Mouse (Mus musculus) midbrain, embryonic 15.5 days (tissue): Measurements from ENCODE around the gene Lmcd1. TPM values are rescaled to one million over a fixed set of nuclear protein-coding genes. Genes with fewer than 3 reads are reported as not detected.

Experiments
- ATAC-seq: fragments of 200-750 bp; cut with Nextera tagmentation; replicated peaks from 2 replicates; pipeline ENCODE4 v1.8.0; 2017; ENCODE audit warnings: moderate TSS enrichment
- H3K27ac ChIP-seq: fragments of 300-500 bp; sonication (generic); 2 replicates; pipeline ENCODE4 v1.5.1; 2015; ENCODE audit warnings: mild to moderate bottlenecking, inconsistent platforms
- H3K27me3 ChIP-seq: fragments of 300-500 bp; sonication (generic); replicated peaks from 2 replicates; pipeline ENCODE4 v1.6.1; 2015; ENCODE audit warnings: inconsistent platforms
- H3K36me3 ChIP-seq: fragments of 300-500 bp; sonication (generic); replicated peaks from 2 replicates; pipeline ENCODE4 v1.6.1; 2015; ENCODE audit warnings: inconsistent platforms
- H3K4me1 ChIP-seq: fragments of 300-500 bp; sonication (generic); 2 replicates; pipeline ENCODE4 v1.6.1; 2015; ENCODE audit warnings: inconsistent platforms
- H3K4me2 ChIP-seq: fragments of 300-500 bp; sonication (generic); 2 replicates; pipeline ENCODE4 v1.6.1; 2015; ENCODE audit warnings: inconsistent platforms, mild to moderate bottlenecking, moderate library complexity
- H3K4me3 ChIP-seq: fragments of 300-500 bp; sonication (generic); 2 replicates; pipeline ENCODE4 v1.5.1; 2015; ENCODE audit warnings: mild to moderate bottlenecking, inconsistent platforms
- H3K9ac ChIP-seq: fragments of 300-500 bp; sonication (generic); 2 replicates; pipeline ENCODE4 v1.6.1; 2015; ENCODE audit warnings: mild to moderate bottlenecking, inconsistent platforms
- H3K9me3 ChIP-seq: fragments of 300-500 bp; sonication (generic); 2 replicates; pipeline ENCODE4 v1.6.1; 2016; ENCODE audit warnings: inconsistent platforms
- whole genome bisulfite sequencing: fragments of 180-500 bp; shearing (Covaris S2); methylation state at CpG from one replicate; pipeline ENCODE4 v1.1.7; 2015; ENCODE audit warnings: mixed read lengths; 5-methylcytosine and 5-hydroxymethylcytosine counted together
- polyA plus RNA-seq: library from polyadenylated mRNA; unstranded; fragments of >200 nt; fragmentation: Nextera tagmentation; extraction: Ambion mirVana; gene quantifications from 2 replicates; pipeline ENCODE4 v1.2.1, GENCODE M21; 2015

Lmcd1 gene
- polyA plus RNA-seq, 1 experiment from 2014 or later: 9.6 TPM

DNA sequence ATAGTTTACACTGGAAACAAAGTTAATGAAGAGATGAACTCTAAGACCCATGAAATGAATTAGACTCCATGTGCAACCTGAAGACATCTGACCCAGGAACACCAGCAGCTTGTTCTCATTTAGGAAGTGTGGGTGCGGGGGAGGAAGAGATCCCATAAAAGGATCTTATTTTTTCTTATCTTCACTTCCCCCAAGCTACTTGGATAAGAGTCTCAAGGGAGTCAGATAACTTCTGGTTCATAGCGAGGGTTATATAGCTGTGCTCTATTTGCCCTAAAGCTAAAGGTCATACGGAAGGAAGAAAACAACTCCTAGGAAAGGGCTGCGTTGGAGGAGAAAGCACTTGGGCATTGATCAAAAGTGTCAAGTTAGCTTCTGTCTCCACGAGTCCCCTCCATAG lies 19.8 kb downstream of the Lmcd1 start:
- no peak for ATAC-seq
- no peak overlapping the region for H3K9ac ChIP-seq
- no peak overlapping the region for H3K27ac ChIP-seq
- no peaks in the 10 kb centered on the region for H3K9me3 ChIP-seq
- no peaks in the 10 kb centered on the region for H3K4me1 ChIP-seq
- H3K4me3 ChIP-seq: no peak overlapping the region
- no peaks in the 10 kb centered on the region for H3K27me3 ChIP-seq
- no peaks in the 10 kb centered on the region for H3K36me3 ChIP-seq
- 81% methylated on average over 5 of the region's 5 CpGs for WGBS
- no peak overlapping the region for H3K4me2 ChIP-seq

DNA sequence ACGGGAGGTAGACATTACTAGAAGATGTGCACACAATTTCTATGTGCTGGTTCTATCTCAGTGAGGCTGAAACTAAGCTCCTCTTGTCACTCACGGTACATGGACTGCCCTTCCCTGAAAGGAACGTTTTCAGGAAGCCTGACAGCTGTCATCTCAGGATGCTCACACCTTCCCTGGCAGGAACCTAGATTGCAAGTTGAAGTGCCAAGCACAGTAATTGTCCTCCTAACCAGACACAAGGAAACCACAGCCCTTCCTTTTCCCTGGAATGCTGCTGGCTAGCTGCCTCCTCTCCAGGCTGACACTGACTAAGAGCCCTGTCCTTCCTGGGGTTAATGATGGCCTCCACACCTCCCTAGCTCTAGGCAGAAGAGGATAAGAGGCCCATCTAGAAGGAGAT lies 21.7 kb downstream of the Lmcd1 start:
- ATAC-seq: no peak
- H3K27me3 ChIP-seq: no peaks in the 10 kb centered on the region

GRCm38 (mm10) chr6:112300146-112300545 lies 26.6 kb downstream of the Lmcd1 start:
- H3K4me3 ChIP-seq: no peak overlapping the region
- H3K9ac ChIP-seq: no peak overlapping the region
- H3K27me3 ChIP-seq: no peaks in the 10 kb centered on the region
- no peak overlapping the region for H3K4me2 ChIP-seq
- H3K27ac ChIP-seq: no peak overlapping the region
- no peaks in the 10 kb centered on the region for H3K36me3 ChIP-seq
- WGBS: 85% methylated on average over 7 of the region's 7 CpGs
- no peaks in the 10 kb centered on the region for H3K9me3 ChIP-seq
- ATAC-seq: no peak
- H3K4me1 ChIP-seq: no peaks in the 10 kb centered on the region

More for the DNA sequence above, 21.7 kb downstream of the Lmcd1 start:
- H3K4me3 ChIP-seq: no peak overlapping the region
- no peaks in the 10 kb centered on the region for H3K36me3 ChIP-seq
- 77% methylated on average over 3 of the region's 3 CpGs for WGBS
- no peak overlapping the region for H3K4me2 ChIP-seq
- no peak overlapping the region for H3K9ac ChIP-seq
- H3K4me1 ChIP-seq: no peaks in the 10 kb centered on the region
- H3K27ac ChIP-seq: no peak overlapping the region
- H3K9me3 ChIP-seq: no peaks in the 10 kb centered on the region

DNA sequence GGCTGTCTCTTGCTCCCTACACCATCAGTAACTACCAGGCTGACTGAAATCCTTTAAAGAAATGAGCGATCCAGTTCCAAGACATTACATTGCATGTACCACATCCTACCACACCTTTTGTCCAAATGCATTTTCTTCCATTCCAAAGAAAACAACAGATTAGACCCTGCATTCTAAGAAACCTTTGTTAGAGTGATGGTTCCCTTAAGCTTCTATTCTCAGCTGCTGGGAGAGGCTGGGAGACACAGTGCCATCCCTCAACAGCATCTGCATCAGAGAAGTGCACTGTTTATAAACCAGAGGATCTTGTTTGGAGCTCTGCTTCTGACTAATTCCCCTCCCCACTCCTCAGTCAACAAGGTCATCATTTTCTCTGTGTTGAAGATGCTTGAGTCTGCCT lies 27.1 kb downstream of the Lmcd1 start:
- no peaks in the 10 kb centered on the region for H3K4me1 ChIP-seq
- no peaks in the 10 kb centered on the region for H3K27me3 ChIP-seq
- no peaks in the 10 kb centered on the region for H3K9me3 ChIP-seq
- ATAC-seq: no peak
- WGBS: 97% methylated on average over 1 of the region's 1 CpGs
- no peak overlapping the region for H3K4me3 ChIP-seq
- no peak overlapping the region for H3K27ac ChIP-seq
- H3K4me2 ChIP-seq: no peak overlapping the region
- H3K9ac ChIP-seq: no peak overlapping the region
- H3K36me3 ChIP-seq: no peaks in the 10 kb centered on the region

GRCm38 (mm10) chr6:112302248-112302647 lies 28.7 kb downstream of the Lmcd1 start:
- H3K36me3 ChIP-seq: no peaks in the 10 kb centered on the region
- no peak for ATAC-seq
- no peak overlapping the region for H3K4me3 ChIP-seq
- H3K27ac ChIP-seq: no peak overlapping the region
- H3K4me2 ChIP-seq: no peak overlapping the region
- H3K4me1 ChIP-seq: no peaks in the 10 kb centered on the region
- WGBS: 83% methylated on average over 7 of the region's 7 CpGs
- H3K27me3 ChIP-seq: no peaks in the 10 kb centered on the region
- H3K9ac ChIP-seq: no peak overlapping the region
- H3K9me3 ChIP-seq: no peaks in the 10 kb centered on the region

- no peaks in the 10 kb centered on the region for H3K4me1 ChIP-seq
- no peak overlapping the region for H3K4me2 ChIP-seq
- no peaks in the 10 kb centered on the region for H3K36me3 ChIP-seq
- 83% methylated on average over 9 of the region's 9 CpGs for WGBS
- H3K27ac ChIP-seq: no peak overlapping the region
- H3K9me3 ChIP-seq: no peaks in the 10 kb centered on the region
- no peak overlapping the region for H3K9ac ChIP-seq
- H3K27me3 ChIP-seq: no peaks in the 10 kb centered on the region
- H3K4me3 ChIP-seq: no peak overlapping the region
- no peak for ATAC-seq
These were observed 29.3 kb downstream of the Lmcd1 start for GRCm38 (mm10) chr6:112302814-112303383.

- WGBS: 76% methylated on average over 8 of the region's 8 CpGs
- H3K36me3 ChIP-seq: no peaks in the 10 kb centered on the region
- ATAC-seq: no peak
- H3K9me3 ChIP-seq: no peaks in the 10 kb centered on the region
- H3K27ac ChIP-seq: no peak overlapping the region
- no peak overlapping the region for H3K9ac ChIP-seq
- no peak overlapping the region for H3K4me3 ChIP-seq
- H3K27me3 ChIP-seq: no peaks in the 10 kb centered on the region
- H3K4me1 ChIP-seq: no peaks in the 10 kb centered on the region
- H3K4me2 ChIP-seq: no peak overlapping the region
These were observed 31.2 kb downstream of the Lmcd1 start for GRCm38 (mm10) chr6:112304751-112305150.

DNA sequence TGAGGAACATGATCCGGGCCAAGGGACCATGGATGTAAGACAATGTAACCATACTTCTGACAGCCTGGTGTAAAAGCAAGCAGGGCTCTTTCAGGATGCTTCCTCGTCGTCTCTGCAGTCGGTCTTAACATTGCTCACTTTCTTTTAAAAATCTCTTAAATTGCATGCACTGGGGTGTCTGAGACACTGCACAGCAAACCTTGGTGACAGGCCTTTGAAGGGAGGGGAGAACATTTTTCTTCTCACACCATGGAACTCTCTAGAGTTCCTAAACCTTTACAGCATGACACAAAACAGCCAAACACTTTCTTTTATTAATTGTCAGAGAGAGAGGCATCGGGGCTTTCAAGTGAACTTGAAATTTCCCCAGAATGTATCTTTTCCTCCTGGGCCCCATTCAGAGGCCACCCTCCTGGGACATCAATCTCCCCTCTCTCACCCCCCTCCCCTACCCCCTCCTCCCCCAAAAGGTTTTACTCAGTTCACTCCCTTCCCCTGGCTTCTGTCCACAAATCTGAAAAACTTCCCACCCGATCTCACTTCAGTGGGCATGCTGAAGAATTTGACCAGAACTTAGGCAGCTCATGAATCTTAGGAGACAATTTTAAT lies 35.9 kb downstream of the Lmcd1 start:
- WGBS: 60% methylated on average over 6 of the region's 6 CpGs

GRCm38 (mm10) chr6:112311385-112311784 lies 37.8 kb downstream of the Lmcd1 start:
- Histone ChIP-seq H3K4me3 (no peak overlapping the region), H3K27me3 (no peaks in the 10 kb centered on the region), H3K4me2 (no peak overlapping the region), H3K36me3 (no peaks in the 10 kb centered on the region), H3K9me3 (no peaks in the 10 kb centered on the region), H3K9ac (no peak overlapping the region), H3K27ac (no peak overlapping the region), H3K4me1 (no peaks in the 10 kb centered on the region)
- ATAC-seq: peak; percentile 52; the same call in 1 of the 2 replicates
- WGBS: 42% methylated on average over 4 of the region's 4 CpGs

More for the DNA sequence above, 35.9 kb downstream of the Lmcd1 start:
- Histone ChIP-seq H3K27ac (no peak overlapping the region), H3K4me2 (no peak overlapping the region), H3K4me1 (no peaks in the 10 kb centered on the region), H3K4me3 (no peak overlapping the region), H3K36me3 (no peaks in the 10 kb centered on the region), H3K27me3 (no peaks in the 10 kb centered on the region), H3K9me3 (no peaks in the 10 kb centered on the region), H3K9ac (no peak overlapping the region)
- ATAC-seq: no peak

- H3K27ac ChIP-seq: no peak overlapping the region
- 90% methylated on average over 4 of the region's 4 CpGs for WGBS
- no peaks in the 10 kb centered on the region for H3K4me1 ChIP-seq
- H3K36me3 ChIP-seq: no peaks in the 10 kb centered on the region
- H3K27me3 ChIP-seq: no peaks in the 10 kb centered on the region
- H3K4me2 ChIP-seq: no peak overlapping the region
- no peak for ATAC-seq
- H3K9ac ChIP-seq: no peak overlapping the region
- no peak overlapping the region for H3K4me3 ChIP-seq
- H3K9me3 ChIP-seq: no peaks in the 10 kb centered on the region
These were observed 45.9 kb downstream of the Lmcd1 start for GRCm38 (mm10) chr6:112319449-112319848.

GRCm38 (mm10) chr6:112320679-112321078 lies 47.1 kb downstream of the Lmcd1 start:
- Histone ChIP-seq H3K36me3 (no peaks in the 10 kb centered on the region), H3K9ac (no peak overlapping the region), H3K4me1 (no peaks in the 10 kb centered on the region), H3K27ac (no peak overlapping the region), H3K9me3 (no peaks in the 10 kb centered on the region), H3K27me3 (no peaks in the 10 kb centered on the region), H3K4me2 (no peak overlapping the region), H3K4me3 (no peak overlapping the region)
- 50% methylated on average over 5 of the region's 5 CpGs for WGBS
- ATAC-seq: no peak

GRCm38 (mm10) chr6:112322916-112323315 lies 49.4 kb downstream of the Lmcd1 start:
- H3K27me3 ChIP-seq: no peaks in the 10 kb centered on the region
- 83% methylated on average over 5 of the region's 5 CpGs for WGBS
- H3K27ac ChIP-seq: no peak overlapping the region
- ATAC-seq: no peak
- H3K9ac ChIP-seq: no peak overlapping the region
- no peak overlapping the region for H3K4me2 ChIP-seq
- H3K9me3 ChIP-seq: no peaks in the 10 kb centered on the region
- H3K4me3 ChIP-seq: no peak overlapping the region
- H3K36me3 ChIP-seq: no peaks in the 10 kb centered on the region
- no peaks in the 10 kb centered on the region for H3K4me1 ChIP-seq

GRCm38 (mm10) chr6:112325213-112325612 lies 51.7 kb downstream of the Lmcd1 start:
- no peak overlapping the region for H3K4me3 ChIP-seq
- ATAC-seq: no peak
- H3K9ac ChIP-seq: no peak overlapping the region
- WGBS: 93% methylated on average over 3 of the region's 3 CpGs
- no peaks in the 10 kb centered on the region for H3K4me1 ChIP-seq
- no peak overlapping the region for H3K4me2 ChIP-seq
- H3K9me3 ChIP-seq: no peaks in the 10 kb centered on the region
- H3K27me3 ChIP-seq: no peaks in the 10 kb centered on the region
- H3K36me3 ChIP-seq: no peaks in the 10 kb centered on the region
- H3K27ac ChIP-seq: no peak overlapping the region
